In the genomic region with DNA sequence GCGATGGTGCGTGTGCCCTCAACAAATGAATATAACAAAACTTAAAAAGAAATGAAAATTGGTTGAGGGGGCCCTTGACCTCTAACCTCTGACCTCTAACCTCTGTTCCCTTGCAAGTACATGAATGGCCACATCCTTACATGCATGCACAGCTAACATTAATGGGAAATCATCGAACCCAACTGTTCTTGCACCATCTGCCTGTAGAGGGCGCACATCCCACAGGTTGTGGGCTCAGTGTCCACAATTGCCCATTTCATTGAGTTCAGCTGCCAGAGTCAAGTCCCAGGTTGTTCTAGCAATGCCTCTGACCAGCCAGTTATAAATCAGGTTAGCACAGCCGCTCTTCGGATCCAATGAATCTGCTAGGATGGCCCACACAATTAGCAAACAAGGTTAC, we compare ENCODE assay signal across 8 mouse cellular contexts. TPM values are rescaled to one million over a fixed set of nuclear protein-coding genes. Genes with fewer than 3 reads are reported as not detected.
DNase-seq lines count a peak whose midpoint lies in the region; ATAC-seq and TF ChIP-seq lines count a peak whose summit lies in the region.

No protein-coding gene starts in this region.

- H3K9ac ChIP-seq in lung, postnatal 0 days (replicated peaks; ENCODE audit: low read depth), result no peak overlapping the region

- no peak overlapping the region for H3K27ac ChIP-seq in lung, postnatal 0 days (ENCODE audit: low read length)
- H3K27ac ChIP-seq in small intestine, adult 2 months (ENCODE audit: insufficient read depth, low read depth, low read length), result no peak overlapping the region

- peak; percentile 98 for TF ChIP-seq CTCF in lung, postnatal 0 days (IDR thresholded peaks at IDR 0.05)
- TF ChIP-seq CTCF in small intestine, adult 2 months (IDR thresholded peaks at IDR 0.05; ENCODE audit: extremely low read depth, insufficient read length, insufficient replicate concordance, low read depth, low read length), result peak; percentile 95; the same call in 1 of the 2 replicates

- DNase-seq in CD4-positive, CD25-positive, alpha-beta regulatory T cell, adult 2 months (ENCODE audit: low read depth, low spot score), result peak; percentile 87
- DNase-seq in CD4-positive helper T cell, adult 2 months (ENCODE audit: low read depth, low spot score), result peak; percentile 81
- DNase-seq in c-Kit-negative CD71-positive TER-119-positive erythroid progenitor cells, embryonic 14.5 days (ENCODE audit: low read depth, low spot score), result peak; percentile 76
- DNase-seq in forelimb bud, embryonic 11.5 days (ENCODE audit: low read depth, low spot score), result peak; percentile 89
- peak; percentile 88 to 89 for DNase-seq in kidney, postnatal 4 days
- DNase-seq in lung, postnatal 0 days (ENCODE audit: low spot score), result peak; percentile 83

- H3K4me1 ChIP-seq in lung, postnatal 0 days (ENCODE audit: insufficient read depth, low read depth, low read length), result no peaks in the 10 kb centered on the region
- no peaks in the 10 kb centered on the region for H3K4me1 ChIP-seq in small intestine, adult 2 months (ENCODE audit: control insufficient read depth, insufficient read depth, insufficient read length, low read length)

- H3K9me3 ChIP-seq in lung, postnatal 0 days (ENCODE audit: low read length), result no peaks in the 10 kb centered on the region

- TF ChIP-seq POLR2A in small intestine, adult 2 months (IDR thresholded peaks at IDR 0.05; ENCODE audit: low read depth, low read length), result no peak

- H3K36me3 ChIP-seq in lung, postnatal 0 days (ENCODE audit: insufficient read depth, low read length), result no peaks in the 10 kb centered on the region
- H3K36me3 ChIP-seq in small intestine, adult 2 months (ENCODE audit: control insufficient read depth, insufficient read depth, low read length), result no peaks in the 10 kb centered on the region

- no peak for TF ChIP-seq EP300 in lung, postnatal 0 days (IDR thresholded peaks at IDR 0.05)

- no peaks in the 10 kb centered on the region for H3K27me3 ChIP-seq in lung, postnatal 0 days (replicated peaks; ENCODE audit: insufficient read depth, low read length)
- no peaks in the 10 kb centered on the region for H3K27me3 ChIP-seq in small intestine, adult 2 months (ENCODE audit: control insufficient read depth, insufficient read depth, low read length)

- no peak overlapping the region for H3K4me3 ChIP-seq in lung, postnatal 0 days (ENCODE audit: low read depth, low read length)
- no peak overlapping the region for H3K4me3 ChIP-seq in small intestine, adult 2 months (ENCODE audit: low read depth, low read length)

- WGBS in lung, postnatal 0 days, result 34% methylated on average over 6 of the region's 6 CpGs
- 37% methylated on average over 6 of the region's 6 CpGs for WGBS in small intestine, adult 2 months

- no peak overlapping the region for H3K4me2 ChIP-seq in lung, postnatal 0 days (replicated peaks; ENCODE audit: low read depth, low read length)

- ATAC-seq in CD4-positive, CD25-positive, alpha-beta regulatory T cell, adult 4 months, result no peak
- ATAC-seq in lung, postnatal 0 days, result no peak

RNA-seq across cellular contexts. Expression of a gene that starts 4.5 kb away (rescaled TPM):
- 10 to 100 TPM; 11.0 to 11.2 TPM for polyA plus RNA-seq in CD4-positive, CD25-positive, alpha-beta regulatory T cell, adult 4 months (2017; shearing (Covaris generic))
- polyA plus RNA-seq in lung, postnatal 0 days (2015; fragmentation: Nextera tagmentation; extraction: Ambion mirVana), result 16.3 and 17.9 TPM in 2 replicates
- 13.4 and 29.2 TPM in 2 replicates for polyA plus RNA-seq in small intestine, adult 2 months (2012; rRNA removed)

RNA-seq across cellular contexts. Expression of a gene that starts 6.5 kb away (rescaled TPM):
- polyA plus RNA-seq in CD4-positive, CD25-positive, alpha-beta regulatory T cell, adult 4 months (2017; shearing (Covaris generic)), result not detected
- polyA plus RNA-seq in lung, postnatal 0 days (2015; fragmentation: Nextera tagmentation; extraction: Ambion mirVana), result 14.4 and 16.3 TPM in 2 replicates
- 0.44 and 0.49 TPM in 2 replicates for polyA plus RNA-seq in small intestine, adult 2 months (2012; rRNA removed)

RNA-seq across cellular contexts. Expression of a gene that starts 10.6 kb away (rescaled TPM):
- polyA plus RNA-seq in CD4-positive, CD25-positive, alpha-beta regulatory T cell, adult 4 months (2017; shearing (Covaris generic)), result not detected
- not detected in 2 replicates for polyA plus RNA-seq in lung, postnatal 0 days (2015; fragmentation: Nextera tagmentation; extraction: Ambion mirVana)
- polyA plus RNA-seq in small intestine, adult 2 months (2012; rRNA removed), result not detected in 2 replicates

RNA-seq across cellular contexts. Expression of a gene that starts 22.5 kb away (rescaled TPM):
- not detected for polyA plus RNA-seq in CD4-positive, CD25-positive, alpha-beta regulatory T cell, adult 4 months (2017; shearing (Covaris generic))
- polyA plus RNA-seq in lung, postnatal 0 days (2015; fragmentation: Nextera tagmentation; extraction: Ambion mirVana), result 7.5 and 8.1 TPM in 2 replicates
- polyA plus RNA-seq in small intestine, adult 2 months (2012; rRNA removed), result 2.5 and 4.5 TPM in 2 replicates

RNA-seq across cellular contexts. Expression of a gene that starts 26.8 kb away (rescaled TPM):
- under 1 TPM in 1 of 2 experiments, not detected in 1; 0.81 TPM for polyA plus RNA-seq in CD4-positive, CD25-positive, alpha-beta regulatory T cell, adult 4 months (2017; shearing (Covaris generic))
- polyA plus RNA-seq in lung, postnatal 0 days (2015; fragmentation: Nextera tagmentation; extraction: Ambion mirVana), result 0.14 and 0.17 TPM in 2 replicates
- 0.43 TPM in 1 of 2 replicates, not detected in the other for polyA plus RNA-seq in small intestine, adult 2 months (2012; rRNA removed)

Comparison
In these comparisons a context has a peak if more than half of its experiments do, and no peak if none do; other contexts are left out.
1. RNA of a gene that starts 6.5 kb away (polyA plus RNA-seq): 14.4 to 16.3 TPM in lung, postnatal 0 days; 0.44 to 0.49 TPM in small intestine, adult 2 months and not detected in CD4-positive, CD25-positive, alpha-beta regulatory T cell, adult 4 months; every median in the first group is over 10 times any median in the second.
2. Peak in every context shown above with its lines, with median percentiles within 50 percentile points of each other: DNase-seq.